Mouse (Mus musculus): ENCODE data around the gene Hoxa11.

Hoxa11 gene

DNA sequence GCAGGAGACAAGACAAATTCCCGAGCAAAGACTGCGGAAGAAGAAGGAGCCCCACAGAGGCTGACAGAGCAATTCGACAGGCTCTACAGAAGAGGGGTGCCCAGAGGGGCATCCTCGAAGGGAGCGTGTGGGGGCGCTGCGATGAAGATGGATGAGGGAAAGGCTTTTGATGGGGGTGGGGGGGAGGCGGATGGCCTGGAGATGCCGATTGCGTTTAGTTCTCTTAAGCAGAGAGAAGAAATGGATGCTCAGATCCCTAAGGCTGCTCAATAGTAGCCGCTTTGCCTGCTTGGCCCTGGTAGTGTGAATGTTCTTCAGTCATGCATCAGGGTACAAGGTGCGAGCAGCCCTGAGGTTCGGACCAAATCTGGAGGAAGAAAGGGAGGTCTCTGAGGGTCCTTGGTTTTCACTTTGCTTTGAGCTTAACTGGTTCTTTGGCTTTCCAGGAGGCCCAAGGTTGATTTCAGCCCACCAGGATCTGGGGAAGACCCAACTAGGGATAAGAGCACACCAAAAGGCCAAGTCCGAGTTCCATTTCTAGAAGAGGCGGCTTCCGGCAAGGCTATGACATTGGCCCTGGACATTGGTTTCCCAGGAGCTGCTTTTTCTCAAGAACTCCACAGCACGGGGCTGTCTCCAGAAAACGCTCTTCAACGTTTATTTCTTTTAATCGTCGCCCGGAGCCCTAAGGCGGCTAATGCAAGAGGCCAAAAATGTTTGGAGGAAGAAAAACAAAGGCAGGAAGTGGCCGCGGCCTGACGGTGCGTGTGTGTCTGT, 3.2 kb upstream of the Hoxa11 start:
- in situ Hi-C loops (cut with MboI, MseI): loop anchor here (10.0 kb wide), 1 partner anchor 1074 kb away; no protein-coding TSS in a partner anchor

DNA sequence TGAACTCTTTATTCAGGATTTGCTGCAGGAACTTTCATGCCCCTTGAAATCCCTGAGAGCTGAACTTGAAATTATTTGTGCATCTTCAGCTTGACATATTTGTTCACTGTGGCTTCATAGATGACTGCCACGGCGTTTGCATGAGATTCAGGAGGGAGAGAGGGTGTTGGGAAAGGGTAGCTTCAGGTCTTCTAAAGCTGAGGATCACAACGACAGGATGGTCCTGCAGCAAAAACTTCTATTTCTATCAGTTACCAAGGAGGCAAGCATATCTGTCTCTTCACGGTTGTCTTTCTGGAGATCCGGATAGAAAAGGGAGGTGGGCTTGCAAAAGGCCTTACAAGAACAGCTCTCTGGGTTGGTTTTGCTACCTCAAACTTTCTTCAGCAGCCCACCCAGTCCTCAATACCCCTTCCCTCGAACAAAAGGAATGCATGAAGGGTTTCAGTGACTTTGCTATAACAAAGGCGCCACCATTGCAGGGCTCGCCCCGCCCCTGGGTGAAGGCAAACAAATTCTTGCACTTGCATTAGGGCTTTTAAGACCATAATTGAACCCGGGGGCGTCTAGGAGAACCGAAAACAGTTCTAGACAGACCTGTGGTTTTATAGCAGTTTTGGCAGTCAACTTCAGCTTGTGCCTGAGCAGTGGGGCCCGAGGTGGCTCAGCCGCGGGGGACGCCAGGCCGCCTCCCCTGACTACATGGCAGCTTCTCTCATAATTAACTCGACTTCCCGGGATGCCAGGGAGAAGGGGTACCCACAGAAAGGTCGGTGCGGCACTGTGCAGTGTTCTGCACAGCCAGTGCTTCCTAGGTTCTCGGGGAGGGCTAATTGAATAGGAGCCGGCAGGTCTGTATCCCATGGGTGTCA, 2.4 kb upstream of the Hoxa11 start:
- in situ Hi-C loops (cut with MboI, MseI): loop anchor here (10.0 kb wide), 1 partner anchor 1073 kb away; no protein-coding TSS in a partner anchor

DNA sequence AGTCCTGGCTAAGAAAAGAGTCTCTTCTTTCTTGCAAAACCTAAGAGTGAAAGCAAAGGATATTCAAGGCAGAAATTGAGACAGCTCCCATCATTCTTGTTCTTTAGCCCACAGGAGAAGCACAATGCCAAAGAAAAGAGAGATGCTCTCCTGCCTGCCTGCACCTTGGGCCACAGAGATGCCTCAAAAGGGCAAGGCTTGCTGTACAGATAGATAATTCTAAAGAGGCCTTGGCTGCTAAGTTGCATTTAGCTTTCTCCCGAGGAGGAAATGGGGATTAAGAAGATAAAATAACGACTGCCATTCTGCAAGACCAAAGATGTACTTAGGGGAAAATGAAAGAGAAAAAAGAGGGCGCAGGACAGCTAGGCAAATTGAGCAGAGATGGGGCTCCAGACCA, 1.3 kb upstream of the Hoxa11 start:
- in situ Hi-C loops (cut with MboI, MseI): loop anchor here (10.0 kb wide), 1 partner anchor 1072 kb away; no protein-coding TSS in a partner anchor

DNA sequence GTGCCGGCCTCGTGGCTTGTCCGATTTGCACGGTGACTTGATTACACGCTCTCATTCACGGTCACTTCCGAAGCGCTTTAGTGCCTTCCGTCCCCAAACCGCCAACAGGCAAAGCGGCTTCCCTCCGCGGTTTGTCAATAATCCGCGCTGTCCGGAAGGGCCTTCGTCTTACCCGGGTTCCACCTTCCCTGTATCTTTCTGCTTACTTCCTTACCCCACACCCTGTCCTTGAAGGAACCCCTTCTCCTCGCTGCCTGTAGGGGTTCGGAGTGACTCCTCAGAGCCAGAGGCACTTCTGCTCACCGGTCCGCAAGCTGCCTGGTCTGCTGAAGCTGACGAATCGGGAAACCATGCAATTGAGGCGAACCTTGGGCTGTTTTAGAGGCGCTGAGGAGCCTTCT, 793 bp upstream of the Hoxa11 start:
- in situ Hi-C loops (cut with MboI, MseI): loop anchor here (10.0 kb wide), 1 partner anchor 1072 kb away; no protein-coding TSS in a partner anchor

DNA sequence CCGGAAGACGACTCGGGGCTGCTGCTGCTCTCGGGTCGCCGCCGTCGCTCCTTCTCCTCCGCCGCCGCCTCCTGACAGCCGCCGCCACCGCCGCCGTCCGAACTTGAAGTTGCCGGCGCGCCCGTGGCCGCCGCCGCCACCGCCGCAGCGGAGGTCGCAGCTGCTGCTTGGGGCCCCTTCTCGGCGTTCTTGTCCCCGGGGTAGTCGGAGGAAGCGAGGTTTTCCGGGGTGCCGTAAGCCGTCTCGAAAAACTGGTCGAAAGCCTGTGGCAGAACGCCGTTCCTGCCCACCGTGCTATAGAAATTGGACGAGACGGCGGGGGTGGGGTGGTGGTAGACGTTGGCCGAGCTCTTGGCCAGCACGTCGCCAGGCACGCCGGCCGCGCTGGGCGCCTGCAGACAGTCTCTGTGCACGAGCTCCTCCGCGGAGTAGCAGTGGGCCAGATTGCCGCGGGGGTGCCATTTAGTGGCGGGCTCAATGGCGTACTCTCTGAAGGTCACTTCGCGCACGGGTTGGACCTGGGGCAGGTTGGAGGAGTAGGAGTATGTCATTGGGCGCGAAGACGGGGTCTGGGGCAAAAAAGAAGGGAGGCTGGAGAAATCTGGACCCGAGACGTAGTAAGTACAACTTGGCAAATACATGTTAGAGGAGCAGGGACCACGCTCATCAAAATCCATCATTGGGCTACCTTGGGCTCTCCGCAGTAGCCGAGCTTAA, 412 bp downstream of the Hoxa11 start:
- in situ Hi-C loops (cut with MboI, MseI): loop anchor here (10.0 kb wide), 1 partner anchor 1070 kb away; no protein-coding TSS in a partner anchor

DNA sequence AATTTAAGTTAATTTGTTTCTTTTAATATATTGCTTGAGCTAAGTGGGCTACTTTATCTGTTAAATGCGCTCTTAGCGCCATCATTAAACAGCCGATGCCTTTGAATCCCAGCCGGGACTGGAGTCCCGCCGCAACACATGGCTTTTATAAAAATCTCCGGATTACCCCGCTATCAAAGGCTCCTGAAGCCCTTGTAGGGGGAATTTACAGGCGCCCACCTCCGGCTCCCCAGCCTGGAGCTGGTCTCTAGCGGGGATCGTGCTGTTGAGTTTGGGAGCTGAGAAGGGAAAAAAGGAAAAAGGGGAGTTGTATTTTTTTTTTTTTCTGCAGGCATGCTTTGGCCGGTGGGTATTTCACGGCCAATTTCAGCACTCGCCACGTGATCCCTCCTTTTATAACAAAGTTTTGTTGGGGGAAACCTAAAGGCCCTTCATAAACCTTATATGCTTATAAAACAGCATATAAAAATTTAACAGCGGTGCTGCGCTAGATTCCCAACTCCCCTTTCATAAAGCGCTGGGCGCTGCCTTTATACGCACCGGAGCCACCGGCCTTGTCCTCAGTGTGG, 1.1 kb downstream of the Hoxa11 start:
- in situ Hi-C loops (cut with MboI, MseI): loop anchor here (10.0 kb wide), 1 partner anchor 1070 kb away; no protein-coding TSS in a partner anchor

DNA sequence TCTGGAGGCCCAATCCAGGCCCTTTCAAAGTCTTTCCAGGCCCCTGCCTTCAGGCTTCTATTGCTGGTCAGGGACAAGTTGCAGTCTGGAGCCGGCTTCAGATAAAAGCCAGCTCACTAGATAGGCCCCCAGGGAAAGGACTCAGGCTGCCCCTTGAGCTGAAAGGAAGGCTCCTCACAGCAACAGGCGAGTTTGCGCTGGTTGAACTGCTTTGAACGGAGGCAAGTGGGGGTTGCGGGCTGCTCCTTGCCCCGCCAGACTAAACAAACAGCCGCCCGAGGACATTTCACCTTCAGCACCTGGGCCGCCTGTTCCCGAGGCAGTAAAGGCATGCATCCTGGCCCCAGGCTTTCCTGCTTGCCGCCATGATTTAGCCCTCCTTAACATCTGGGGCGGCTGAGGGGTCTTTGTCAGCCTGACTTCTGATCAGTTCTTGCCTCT, 1.9 kb downstream of the Hoxa11 start:
- in situ Hi-C loops (cut with MboI, MseI): loop anchor here (10.0 kb wide), 1 partner anchor 1069 kb away; no protein-coding TSS in a partner anchor

DNA sequence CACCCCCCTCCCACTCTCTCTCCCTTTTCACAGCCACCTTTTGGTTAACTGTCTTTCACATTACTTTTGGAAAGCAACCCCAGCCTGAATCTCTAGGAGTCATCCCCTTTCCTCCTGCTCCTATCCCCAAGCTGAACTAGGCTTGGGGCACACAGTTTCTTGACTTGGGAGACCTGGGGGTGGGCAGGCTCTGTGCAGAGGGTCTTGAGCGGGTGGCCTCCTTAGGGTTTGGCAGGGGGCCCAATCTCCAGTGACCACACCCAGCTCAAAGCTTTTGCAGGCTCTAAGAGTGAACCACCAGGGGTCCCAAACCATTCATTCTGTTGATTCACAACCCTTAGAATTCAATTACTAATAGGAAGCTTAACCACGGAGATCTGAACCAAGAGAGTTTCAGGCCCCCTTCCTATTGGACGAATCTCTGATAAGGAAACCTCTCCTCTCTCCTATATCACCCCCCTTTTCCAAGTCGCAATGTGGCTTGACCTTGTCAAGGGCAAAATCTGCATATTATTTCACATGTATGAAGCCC, 2.7 kb downstream of the Hoxa11 start:
- in situ Hi-C loops (cut with MboI, MseI): loop anchor here (10.0 kb wide), 1 partner anchor 1068 kb away; no protein-coding TSS in a partner anchor

DNA sequence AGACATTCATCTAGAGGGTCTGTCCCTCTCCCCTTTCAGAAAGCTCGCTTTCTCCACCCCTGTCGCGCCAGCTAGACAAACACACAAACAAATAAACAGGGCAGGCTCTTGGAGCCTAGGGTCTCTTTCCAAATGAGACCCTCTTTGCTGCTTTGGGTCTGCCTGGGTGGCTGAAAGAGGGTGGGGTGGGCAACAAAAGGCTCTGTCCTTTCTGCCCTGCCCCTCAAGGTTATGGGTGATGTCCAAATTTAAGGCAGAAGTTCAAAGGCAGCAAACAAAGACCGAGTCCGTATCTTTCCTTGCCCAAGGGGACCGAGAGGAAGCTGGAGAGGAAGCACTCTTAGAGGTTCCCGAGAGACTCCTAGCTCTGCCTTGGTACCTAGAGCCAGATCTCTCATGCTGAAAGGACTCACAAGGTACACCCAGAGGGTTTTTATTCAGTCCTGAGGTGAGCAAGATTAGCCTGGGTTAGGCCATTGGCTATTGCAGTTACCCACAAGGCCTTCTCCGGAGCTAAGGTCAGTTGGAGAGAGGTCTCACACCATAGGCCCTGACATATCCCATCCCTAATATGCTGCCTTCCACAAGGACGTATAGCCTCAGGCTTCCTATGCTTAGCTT, 4.5 kb downstream of the Hoxa11 start:
- in situ Hi-C loops (cut with MboI, MseI): loop anchor here (10.0 kb wide), 1 partner anchor 1066 kb away; no protein-coding TSS in a partner anchor

DNA sequence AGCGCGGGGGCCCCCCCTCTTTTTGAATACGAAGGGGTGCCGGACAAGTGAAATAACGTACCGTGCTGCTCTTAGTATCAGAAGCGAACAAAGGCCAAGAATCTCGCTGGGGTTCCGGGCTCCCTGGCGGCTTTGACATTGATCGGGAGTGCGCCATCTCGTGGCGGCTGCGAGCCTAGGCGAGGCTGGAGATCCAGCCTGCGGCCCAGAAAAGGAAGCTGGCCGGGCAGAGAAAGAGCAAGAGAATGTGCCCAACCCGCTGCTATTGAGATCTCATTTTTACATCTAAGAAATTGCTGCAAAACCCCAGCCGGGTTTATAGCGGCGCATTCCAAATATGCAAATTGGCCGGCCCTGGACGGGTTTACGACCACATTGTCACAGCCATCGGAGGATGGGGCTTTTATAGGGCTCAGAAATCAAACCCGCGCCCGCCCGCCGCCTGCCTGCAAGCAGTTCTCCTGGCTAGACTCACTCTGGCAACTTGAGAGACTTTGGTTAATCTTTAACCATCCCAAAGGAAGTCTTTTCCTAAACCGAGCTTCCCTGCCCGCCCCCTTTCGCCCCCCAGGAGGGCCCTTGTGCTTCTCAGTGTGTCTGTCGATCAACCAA, 5.1 kb downstream of the Hoxa11 start, which contains the start of gene Hoxa10:
Hoxa10 (minus strand) TSS at position 466 of the 612 bp plus-strand sequence.
- in situ Hi-C loops (cut with MboI, MseI): loop anchor here (10.0 kb wide), 1 partner anchor 1066 kb away; no protein-coding TSS in a partner anchor

DNA sequence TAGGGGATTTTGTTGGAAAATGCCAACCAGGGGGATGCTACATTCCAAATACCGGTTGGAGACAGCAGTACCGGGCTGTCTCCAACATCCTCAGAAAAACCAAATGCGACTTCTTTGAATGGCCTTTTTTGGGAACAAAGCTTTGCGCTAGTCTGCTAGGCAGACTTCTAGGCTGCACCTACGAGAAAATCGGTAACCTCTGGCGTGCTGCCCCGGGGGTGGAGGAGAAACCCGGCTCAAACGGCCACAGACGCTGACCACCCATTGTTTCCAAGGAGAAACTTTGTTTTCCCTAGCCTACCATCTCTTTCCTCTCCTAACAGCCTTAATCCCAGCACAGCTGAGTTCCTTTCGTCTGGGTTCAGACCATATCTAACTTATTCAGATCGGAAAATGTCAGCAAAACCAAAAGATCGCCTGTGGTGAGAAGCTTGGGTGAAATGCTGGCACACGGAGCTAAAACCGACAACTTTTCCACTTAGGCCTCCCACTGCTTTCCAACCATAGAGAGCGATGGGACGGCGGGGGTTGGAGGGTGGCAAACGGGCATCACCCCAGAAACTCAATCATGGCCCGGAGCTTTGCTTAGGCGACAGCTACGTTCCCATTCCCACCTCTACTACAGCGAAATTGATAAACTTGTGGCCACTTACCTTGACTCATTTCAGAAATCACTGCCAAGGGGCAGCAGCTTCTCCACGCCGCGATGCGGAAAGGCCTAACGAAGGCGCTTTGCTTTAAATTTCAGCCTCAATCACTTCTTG, 5.8 kb downstream of the Hoxa11 start:
- in situ Hi-C loops (cut with MboI, MseI): loop anchor here (10.0 kb wide), 1 partner anchor 1065 kb away; no protein-coding TSS in a partner anchor

DNA sequence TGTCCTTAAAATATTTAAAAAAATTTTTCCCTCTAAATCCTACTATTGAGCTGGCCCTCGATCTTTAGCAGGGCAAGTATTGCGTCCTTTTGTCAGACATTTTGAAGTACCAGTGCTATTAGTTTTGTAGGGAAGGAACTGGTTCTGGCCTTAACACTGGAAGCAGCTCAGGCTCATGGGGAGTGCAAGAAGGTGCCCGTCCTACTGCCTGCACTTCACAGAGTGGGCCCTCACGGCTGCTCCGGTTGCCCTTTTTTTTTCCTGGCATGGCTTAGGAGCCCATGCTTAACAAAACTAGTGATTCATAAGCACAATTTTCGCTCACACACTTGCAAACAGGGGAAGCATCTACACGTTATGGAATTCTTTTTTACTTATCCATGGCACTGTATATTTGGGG, 6.6 kb downstream of the Hoxa11 start:
- in situ Hi-C loops (cut with MboI, MseI): no loop called here

DNA sequence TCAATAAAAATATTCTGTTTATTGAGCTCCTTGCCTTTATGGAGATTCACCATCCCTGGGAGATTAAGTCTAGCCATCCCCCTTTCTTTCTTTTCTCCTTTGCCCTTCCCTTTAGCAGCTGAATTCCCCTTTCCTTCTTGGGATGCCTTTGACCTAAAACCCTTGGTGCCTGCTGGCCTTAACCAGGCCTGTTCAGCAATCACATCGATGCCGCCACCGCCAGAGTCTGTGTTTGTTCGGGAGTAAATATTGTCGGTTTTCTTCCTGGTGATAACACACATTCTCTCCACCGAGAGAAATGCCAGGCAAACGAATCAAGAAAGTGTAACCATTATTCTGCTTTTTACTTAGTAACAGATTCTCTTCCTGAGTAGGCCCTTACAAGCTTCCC, 7.5 kb downstream of the Hoxa11 start:
- in situ Hi-C loops (cut with MboI, MseI): no loop called here

DNA sequence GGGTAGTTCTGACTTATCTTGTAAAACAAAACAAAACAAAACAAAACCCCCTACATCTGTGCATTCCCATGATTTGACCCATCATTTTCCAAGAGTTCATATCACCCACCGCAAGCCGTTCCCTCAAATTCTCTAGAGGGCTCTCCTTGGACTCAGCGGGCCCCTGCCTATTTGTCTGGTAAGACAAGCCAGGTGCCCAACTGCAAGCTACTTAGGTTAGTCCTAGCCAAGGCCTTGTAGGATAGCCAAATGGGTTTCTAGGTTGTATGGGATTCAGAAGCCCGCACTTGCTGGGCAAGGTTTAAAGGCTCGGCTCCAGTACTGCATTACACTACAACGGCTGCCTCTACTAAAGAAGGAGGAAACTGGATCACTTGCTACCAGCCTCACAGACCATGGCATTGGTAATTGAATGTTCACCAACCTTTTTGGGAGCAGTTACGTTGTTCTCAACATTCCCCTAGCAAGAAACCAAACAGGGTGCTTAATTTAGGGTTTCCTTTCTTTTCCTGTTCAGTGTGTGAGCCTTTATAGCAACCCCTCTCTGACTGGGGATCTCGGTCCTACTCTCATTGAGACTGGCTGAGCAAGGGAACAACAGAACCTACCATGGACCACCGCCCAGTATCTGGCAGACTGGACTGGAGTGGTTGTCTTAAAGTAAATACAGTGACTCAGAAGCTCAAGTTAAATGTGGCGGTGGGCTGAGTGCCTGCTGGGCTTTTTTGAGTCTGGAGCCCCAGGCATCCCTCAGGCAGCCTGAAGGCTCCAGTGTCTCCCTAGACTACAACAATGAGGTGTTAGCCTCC, 8.1 kb downstream of the Hoxa11 start:
- in situ Hi-C loops (cut with MboI, MseI): no loop called here

DNA sequence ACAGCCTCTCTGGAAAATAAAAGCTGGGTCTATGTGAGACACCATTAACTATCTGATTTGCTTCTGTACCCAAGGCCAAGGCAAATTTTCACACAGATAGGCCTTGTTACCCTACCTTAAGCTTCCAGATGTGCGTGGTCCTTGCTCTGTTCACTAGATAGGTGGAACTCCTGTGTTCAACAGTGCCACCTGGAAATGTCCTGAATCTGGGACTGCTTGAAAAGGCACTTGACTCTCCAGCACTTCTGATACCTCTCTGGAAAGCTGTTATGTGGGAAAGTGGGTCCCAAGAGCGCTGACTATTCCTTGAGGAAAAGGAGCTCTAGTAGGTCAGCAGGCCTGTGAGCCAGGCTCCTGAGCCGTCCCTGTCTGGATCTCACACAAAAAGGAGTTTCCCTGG, 8.8 kb downstream of the Hoxa11 start:
- in situ Hi-C loops (cut with MboI, MseI): no loop called here

DNA sequence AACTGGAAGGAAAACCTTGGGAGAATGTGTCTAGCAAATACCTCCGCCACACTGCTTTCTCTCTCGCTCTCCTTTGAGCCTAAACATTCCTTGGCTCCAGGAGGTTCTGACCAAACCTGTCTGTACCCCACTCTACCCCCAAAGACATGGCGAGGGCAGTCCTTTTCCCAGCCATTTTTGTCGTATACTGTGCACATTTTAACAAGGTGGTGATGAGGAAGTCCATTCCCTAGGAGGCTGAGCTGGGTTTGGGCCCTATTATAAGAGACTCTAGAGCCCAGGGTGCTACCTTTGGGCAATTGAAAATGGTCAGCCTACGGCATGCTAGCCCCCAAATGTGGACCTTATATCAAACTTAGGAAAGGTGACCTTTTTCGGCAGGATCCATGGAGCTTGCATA, 9.7 kb downstream of the Hoxa11 start:
- in situ Hi-C loops (cut with MboI, MseI): no loop called here

DNA sequence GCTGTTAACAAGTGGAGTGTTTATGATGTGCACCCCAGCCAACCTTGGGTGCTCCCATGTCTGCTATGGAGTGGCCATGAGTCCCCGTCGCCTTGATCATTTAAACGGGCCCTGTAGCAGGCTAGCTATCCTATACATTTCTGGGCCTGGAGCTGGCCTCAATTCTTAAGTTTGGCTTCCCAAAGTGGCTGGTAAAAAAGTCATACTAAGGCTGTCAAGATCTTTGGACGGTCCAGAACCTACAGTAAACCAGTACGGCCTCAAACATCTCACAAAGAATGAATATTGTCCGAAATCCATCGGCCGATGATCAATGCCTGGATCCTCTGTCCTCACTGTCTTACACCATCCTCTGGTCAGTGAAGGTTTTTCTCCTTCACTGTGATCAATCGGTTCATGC, 10.3 kb downstream of the Hoxa11 start:
- in situ Hi-C loops (cut with MboI, MseI): no loop called here

Measured in regulatory T cell (primary cell).